Mouse (Mus musculus): ENCODE data around the gene Ikzf2. TPM values are rescaled to one million over a fixed set of nuclear protein-coding genes. Genes with fewer than 3 reads are reported as not detected.

Gene Ikzf2
- polyA plus RNA-seq, 1 experiment: 13.6 TPM

DNA sequence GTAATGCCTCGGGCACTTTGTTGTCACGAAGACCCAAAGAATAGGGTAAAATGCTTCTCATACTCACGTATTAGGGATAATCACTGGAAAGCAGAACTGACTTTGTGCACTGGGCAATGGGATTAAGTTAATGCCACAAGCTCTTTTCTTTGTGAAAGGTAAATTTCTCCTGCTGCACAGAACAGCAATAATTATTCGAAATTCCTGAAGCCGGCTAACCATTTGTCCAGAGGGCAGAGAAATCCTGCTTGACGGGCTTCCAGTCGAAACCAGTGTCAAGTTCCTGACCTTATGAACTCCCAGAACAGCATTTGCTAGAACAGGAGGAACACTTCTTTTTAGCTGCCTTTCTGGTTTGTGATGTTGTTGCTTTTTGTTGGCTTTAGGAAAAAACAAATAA is 198.0 kb downstream of the Ikzf2 start:
- Histone ChIP-seq H3K27me3 (ENCODE audit: control insufficient read depth, insufficient read depth, low read length) (no peaks in the 10 kb centered on the region), H3K27ac (ENCODE audit: control insufficient read depth, insufficient read depth, low read length) (no peak overlapping the region), H3K4me3 (ENCODE audit: control insufficient read depth, insufficient read depth, low read length) (no peak overlapping the region), H3K36me3 (ENCODE audit: control insufficient read depth, insufficient read depth, low read length) (no peaks in the 10 kb centered on the region), H3K4me1 (replicated peaks; ENCODE audit: control insufficient read depth, insufficient read depth, low read length) (no peaks in the 10 kb centered on the region)
- no peak for TF ChIP-seq POLR2A (IDR thresholded peaks at IDR 0.05; ENCODE audit: control insufficient read depth, extremely low read depth, insufficient read depth, low read length, poor library complexity)
- TF ChIP-seq CTCF (IDR thresholded peaks at IDR 0.05; ENCODE audit: borderline replicate concordance, control insufficient read depth, extremely low read depth, insufficient read depth, low read length, poor library complexity): no peak
- WGBS: 96% methylated on average over 7 of the region's 7 CpGs
- DNase-seq: no peak

DNA sequence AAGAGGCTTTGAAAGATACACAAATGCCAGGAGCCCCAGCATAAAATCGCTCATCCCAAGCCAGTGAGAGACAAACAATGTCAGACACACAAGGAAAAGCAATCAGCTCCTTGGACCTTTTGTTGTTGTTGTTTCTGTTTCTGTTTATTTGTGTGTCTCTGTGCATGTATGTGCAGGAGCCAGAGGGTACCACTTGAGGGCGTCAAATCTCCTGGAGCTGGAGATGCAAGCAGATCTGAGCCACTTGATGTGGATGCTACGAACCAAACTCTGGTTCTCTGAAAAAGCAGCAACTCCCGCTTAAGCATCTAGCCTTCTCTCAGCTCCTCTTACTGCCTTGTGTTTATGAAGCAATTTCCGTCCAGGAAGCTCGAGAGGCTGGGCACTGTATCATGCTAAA is 198.4 kb downstream of the Ikzf2 start:
- H3K36me3 ChIP-seq (ENCODE audit: control insufficient read depth, insufficient read depth, low read length): no peaks in the 10 kb centered on the region
- no peaks in the 10 kb centered on the region for H3K27me3 ChIP-seq (ENCODE audit: control insufficient read depth, insufficient read depth, low read length)
- WGBS: 97% methylated on average over 6 of the region's 6 CpGs
- H3K4me3 ChIP-seq (ENCODE audit: control insufficient read depth, insufficient read depth, low read length): no peak overlapping the region
- H3K4me1 ChIP-seq (replicated peaks; ENCODE audit: control insufficient read depth, insufficient read depth, low read length): no peaks in the 10 kb centered on the region
- TF ChIP-seq POLR2A (IDR thresholded peaks at IDR 0.05; ENCODE audit: control insufficient read depth, extremely low read depth, insufficient read depth, low read length, poor library complexity) (no peak), CTCF (IDR thresholded peaks at IDR 0.05; ENCODE audit: borderline replicate concordance, control insufficient read depth, extremely low read depth, insufficient read depth, low read length, poor library complexity) (no peak)
- H3K27ac ChIP-seq (ENCODE audit: control insufficient read depth, insufficient read depth, low read length): no peak overlapping the region
- DNase-seq: no peak

Other genes with a start within 250 kb of the Ikzf2 start
- 0.24 and 0.32 TPM in 2 replicates for gene Spag16, start 139.7 kb upstream of the Ikzf2 start, polyA plus RNA-seq (2012; rRNA removed)